Mouse (Mus musculus) midbrain, postnatal 0 days (tissue): ENCODE data around the gene Trim17. TPM values are rescaled to one million over a fixed set of nuclear protein-coding genes. Genes with fewer than 3 reads are reported as not detected.
A peak's percentile ranks its signal among the peaks of the same experiment; 100 is the strongest.

Experiments used
- ATAC-seq: fragments of 200-750 bp; cut with Nextera tagmentation; 2 replicates; pipeline ENCODE4 v1.8.0; 2017; ENCODE audit warnings: moderate number of reproducible peaks, mild to moderate bottlenecking, moderate TSS enrichment, moderate library complexity; ENCODE audit not compliant: low FRiP score
- DNase-seq: peaks from one replicate; pipeline ENCODE4 v3.0.0-alpha.2; 2015; ENCODE audit warnings: low spot score
- H3K27ac ChIP-seq: fragments of 300-500 bp; sonication (generic); 2 replicates; pipeline ENCODE4 v1.5.1; 2014; ENCODE audit warnings: low read depth, mild to moderate bottlenecking, low read length, mixed read lengths
- H3K27me3 ChIP-seq: fragments of 300-500 bp; sonication (generic); 2 replicates; pipeline ENCODE4 v1.6.1; 2014; ENCODE audit warnings: low read length, control low read depth, mixed read lengths; ENCODE audit not compliant: insufficient read depth
- H3K36me3 ChIP-seq: fragments of 300-500 bp; sonication (generic); 2 replicates; pipeline ENCODE4 v1.6.1; 2014; ENCODE audit warnings: low read length, control low read depth, mixed read lengths; ENCODE audit not compliant: insufficient read depth
- H3K4me1 ChIP-seq: fragments of 300-500 bp; sonication (generic); 2 replicates; pipeline ENCODE4 v1.6.1; 2014; ENCODE audit warnings: mild to moderate bottlenecking, control low read depth, antibody characterized with exemption, low read length, mixed read lengths; ENCODE audit not compliant: insufficient read depth
- H3K4me2 ChIP-seq: fragments of 300-500 bp; sonication (generic); 2 replicates; pipeline ENCODE4 v1.6.1; 2014; ENCODE audit warnings: low read depth, mild to moderate bottlenecking, low read length, mixed read lengths; ENCODE audit not compliant: poor library complexity, severe bottlenecking
- H3K4me3 ChIP-seq: fragments of 300-500 bp; sonication (generic); 2 replicates; pipeline ENCODE4 v1.5.1; 2014; ENCODE audit warnings: low read depth, mild to moderate bottlenecking, low read length, moderate library complexity
- H3K9ac ChIP-seq: fragments of 300-500 bp; sonication (generic); replicated peaks from 2 replicates; pipeline ENCODE4 v1.6.1; 2014; ENCODE audit warnings: mild to moderate bottlenecking, low read length, moderate library complexity, mixed read lengths; ENCODE audit not compliant: poor library complexity, severe bottlenecking
- H3K9me3 ChIP-seq: fragments of 300-500 bp; sonication (generic); 2 replicates; pipeline ENCODE4 v1.6.1; 2016; ENCODE audit warnings: low read length, control low read depth
- CTCF ChIP-seq: IDR thresholded peaks from 2 replicates; pipeline ENCODE4 v1.5.1; 2016; ENCODE audit warnings: antibody characterized with exemption, mild to moderate bottlenecking
- WGBS: fragments of 180-500 bp; shearing (Covaris S2); extraction: QIAGEN DNeasy Blood & Tissue Kit; methylation state at CpG from one replicate; pipeline ENCODE4 v1.1.7; 2014; 5-methylcytosine and 5-hydroxymethylcytosine counted together
- polyA plus RNA-seq: library from polyadenylated mRNA; unstranded; fragments of >200 nt; fragmentation: Nextera tagmentation; extraction: Ambion mirVana; gene quantifications from 2 replicates; pipeline ENCODE4 v1.2.1, GENCODE M21; 2015
- total RNA-seq: library from RNA; depleted of rRNA; stranded (reverse); fragments of >200 nt; gene quantifications from 2 replicates; pipeline ENCODE4 v1.2.3, GENCODE M21; 2014

Trim17 gene
- total and polyA plus RNA-seq, 2 experiments from 2014 or later: 0.72 to 2.2 TPM

- Histone ChIP-seq H3K9ac (no peak overlapping the region), H3K9me3 (no peaks in the 10 kb centered on the region), H3K36me3 (peaks cover 26% of the 10 kb centered on the region), H3K27me3 (no peaks in the 10 kb centered on the region), H3K27ac (no peak overlapping the region), H3K4me1 (no peaks in the 10 kb centered on the region), H3K4me3 (no peak overlapping the region), H3K4me2 (no peak overlapping the region)
- no peak for ATAC-seq
- TF ChIP-seq CTCF: no peak
- 77% methylated on average over 4 of the region's 4 CpGs for WGBS
- DNase-seq: no peak
Observed at GRCm38 (mm10) chr11:58929055-58929454, 25.4 kb upstream of the Trim17 start.

GRCm38 (mm10) chr11:58929641-58930040 lies 24.8 kb upstream of the Trim17 start:
- 61% methylated on average over 3 of the region's 3 CpGs for WGBS
- ATAC-seq (no peak), DNase-seq (no peak)
- no peak overlapping the region for H3K27ac ChIP-seq
- TF ChIP-seq CTCF: no peak
- no peak overlapping the region for H3K9ac ChIP-seq
- no peaks in the 10 kb centered on the region for H3K9me3 ChIP-seq
- H3K36me3 ChIP-seq: peaks cover 31% of the 10 kb centered on the region
- H3K4me3 ChIP-seq: no peak overlapping the region
- H3K27me3 ChIP-seq: no peaks in the 10 kb centered on the region
- H3K4me1 ChIP-seq: no peaks in the 10 kb centered on the region
- no peak overlapping the region for H3K4me2 ChIP-seq

GRCm38 (mm10) chr11:58930254-58930653 lies 24.2 kb upstream of the Trim17 start:
- peaks cover 31% of the 10 kb centered on the region for H3K36me3 ChIP-seq
- no peaks in the 10 kb centered on the region for H3K4me1 ChIP-seq
- H3K27me3 ChIP-seq: no peaks in the 10 kb centered on the region
- no peak overlapping the region for H3K4me3 ChIP-seq
- H3K9me3 ChIP-seq: no peaks in the 10 kb centered on the region
- H3K27ac ChIP-seq: no peak overlapping the region
- WGBS: 92% methylated on average over 3 of the region's 3 CpGs
- H3K9ac ChIP-seq: no peak overlapping the region
- no peak for ATAC-seq
- no peak for TF ChIP-seq CTCF
- no peak overlapping the region for H3K4me2 ChIP-seq
- DNase-seq: no peak

GRCm38 (mm10) chr11:58931576-58931975 lies 22.9 kb upstream of the Trim17 start:
- DNase-seq (peak; percentile 50), ATAC-seq (peak; percentile 21; the same call in 1 of the 2 replicates)
- H3K4me2 ChIP-seq: no peak overlapping the region
- no peaks in the 10 kb centered on the region for H3K4me1 ChIP-seq
- no peak overlapping the region for H3K9ac ChIP-seq
- WGBS: 85% methylated on average over 4 of the region's 4 CpGs
- no peak overlapping the region for H3K27ac ChIP-seq
- no peaks in the 10 kb centered on the region for H3K27me3 ChIP-seq
- H3K36me3 ChIP-seq: peaks cover 42% of the 10 kb centered on the region
- TF ChIP-seq CTCF: peak; percentile 64
- H3K4me3 ChIP-seq: no peak overlapping the region
- H3K9me3 ChIP-seq: no peaks in the 10 kb centered on the region

- Histone ChIP-seq H3K36me3 (peaks cover 31% of the 10 kb centered on the region), H3K9me3 (no peaks in the 10 kb centered on the region), H3K4me2 (peak overlapping the region; percentile 85), H3K4me3 (peak overlapping the region; percentile 98), H3K4me1 (peaks cover 10% of the 10 kb centered on the region), H3K27ac (peak overlapping the region; percentile 93), H3K27me3 (no peaks in the 10 kb centered on the region), H3K9ac (peak overlapping the region; percentile 97)
- no peak for TF ChIP-seq CTCF
- ATAC-seq: peak; percentile 2; the same call in 1 of the 2 replicates
- peak; percentile 35 for DNase-seq
- WGBS: under 1% methylated on average over 13 of the region's 13 CpGs
Observed at GRCm38 (mm10) chr11:58937909-58938308, 16.6 kb upstream of the Trim17 start.

GRCm38 (mm10) chr11:58938322-58939087 lies 16.0 kb upstream of the Trim17 start, which contains the start of gene Rnf187:
Gene Rnf187, minus strand, starts transcription at chr11:58938916.
- peak within 1 kb of the TSS; percentile 97 for H3K9ac ChIP-seq
- peaks cover 26% of the 10 kb centered on the region for H3K36me3 ChIP-seq
- peak within 1 kb of the TSS; percentile 85 for H3K4me2 ChIP-seq
- WGBS: under 1% methylated on average over 59 of the region's 95 CpGs
- H3K27me3 ChIP-seq: no peaks in the 10 kb centered on the region
- H3K27ac ChIP-seq: peak within 1 kb of the TSS; percentile 93
- DNase-seq (peak; percentile 97), ATAC-seq (peak; percentile 97)
- H3K9me3 ChIP-seq: no peaks in the 10 kb centered on the region
- no peak for TF ChIP-seq CTCF
- H3K4me3 ChIP-seq: peak within 1 kb of the TSS; percentile 98
- H3K4me1 ChIP-seq: peaks cover 10% of the 10 kb centered on the region
